Mouse (Mus musculus) heart, postnatal 14 days (tissue): ENCODE measurements at regions not wholly inside any gene's neighbourhood (a gene's known extent, or its start where the extent isn't known, plus 50 kb on each side); places are given as distances from the start of the nearest gene placed in this dataset.
"Not testable (repeated sequence)": the region's sequence is repeated elsewhere in the genome, so short reads cannot be mapped to it uniquely, and the experiment has no call there.

Source experiments
- DNase-seq, 2 experiments: peaks; one replicate each; pipeline ENCODE4 v3.0.0; 2021 to 2022
- intact Hi-C: fragments of 180-260 bp; cut with DNase I; formaldehyde crosslinking; loops from one replicate; pipeline ENCODE4 v1.15.1; 2025

DNA sequence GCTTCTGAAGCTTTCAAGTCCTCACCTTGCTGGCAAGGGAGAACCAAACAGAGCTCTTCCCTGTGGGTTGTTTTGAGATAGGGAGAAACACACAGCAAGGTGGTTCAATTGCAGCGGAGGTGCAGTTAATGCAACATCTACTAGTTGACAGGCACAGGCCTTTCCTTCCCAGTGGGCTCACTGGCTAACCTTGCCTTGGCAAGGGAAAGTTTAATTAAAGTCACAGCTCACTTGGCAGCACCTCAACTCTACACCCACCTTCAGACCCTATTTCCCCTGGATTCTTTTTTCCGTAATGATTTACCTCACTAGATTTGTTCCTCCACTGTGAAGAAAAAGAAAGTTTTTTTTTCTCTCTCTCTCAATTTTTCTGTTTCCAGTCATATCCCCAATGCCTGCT, 314.5 kb downstream of the Tlr4 start:
- intact Hi-C loops: no loop called here

GRCm38 (mm10) chr4:67148521-67148920, 321.1 kb downstream of the Tlr4 start:
- DNase-seq: no peak
- intact Hi-C loops: no loop called here

More for the DNA sequence above, 314.5 kb downstream of the Tlr4 start:
- no peak for DNase-seq

DNA sequence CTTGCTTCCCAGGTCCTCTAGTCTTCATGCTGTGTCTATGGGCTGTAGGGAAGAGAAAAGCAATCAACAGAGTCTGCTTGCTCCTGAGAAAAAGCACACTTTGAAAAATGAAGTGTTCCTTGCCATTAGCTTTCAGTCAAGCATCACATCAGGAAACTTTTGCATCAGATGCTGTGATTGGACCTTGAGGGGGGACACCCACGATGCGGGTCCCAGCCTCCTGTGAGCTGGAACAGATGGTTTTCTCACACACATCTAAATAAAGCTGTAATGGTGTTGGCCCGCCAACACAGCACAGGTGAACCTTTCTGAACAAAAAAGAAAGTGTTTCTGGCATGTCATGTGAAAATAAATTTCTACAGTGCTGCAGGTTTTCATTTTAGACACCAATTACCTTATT, 335.3 kb downstream of the Tlr4 start:
- intact Hi-C loops: no loop called here
- no peak for DNase-seq

DNA sequence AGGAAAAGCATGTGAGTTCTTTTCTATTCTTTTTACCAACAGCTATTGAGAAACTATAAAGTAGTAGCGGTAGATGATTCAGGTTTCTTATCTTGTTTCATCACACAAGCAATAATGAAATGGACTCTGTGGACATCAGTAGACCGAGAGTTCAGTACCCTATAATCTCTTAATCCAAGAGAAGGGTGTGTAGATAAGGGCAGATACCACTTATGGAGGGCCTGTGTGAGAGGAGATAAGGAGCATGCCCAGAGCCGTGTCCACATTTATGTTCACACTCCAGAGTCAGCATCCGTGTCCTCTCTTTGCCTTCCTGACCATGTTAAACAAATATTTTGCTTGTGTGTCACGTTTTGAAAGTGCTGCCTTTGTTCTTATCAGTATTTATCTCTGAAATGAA, 340.3 kb downstream of the Tlr4 start:
- no peak for DNase-seq
- intact Hi-C loops: no loop called here

GRCm38 (mm10) chr4:67187725-67188510, 360.5 kb downstream of the Tlr4 start:
- DNase-seq: no peak
- intact Hi-C loops: no loop called here

DNA sequence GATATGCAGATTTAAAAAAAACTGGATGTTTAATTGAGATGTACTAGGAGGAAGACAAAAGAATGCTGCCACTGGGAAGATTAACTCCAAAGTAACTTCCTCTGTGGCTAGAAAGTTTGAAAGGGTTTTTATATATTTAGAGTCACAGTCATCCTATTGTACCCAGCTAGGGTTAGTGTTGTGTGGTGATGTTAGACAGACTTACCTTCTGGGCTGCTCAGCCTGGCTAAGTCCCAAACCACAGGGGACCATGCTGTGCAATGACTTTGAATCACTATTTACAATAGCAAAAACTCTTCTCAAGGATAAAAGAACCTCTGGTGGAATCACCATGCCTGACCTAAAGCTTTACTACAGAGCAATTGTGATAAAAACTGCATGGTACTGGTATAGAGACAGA, 363.2 kb downstream of the Tlr4 start:
- no peak for DNase-seq
- intact Hi-C loops: no loop called here

DNA sequence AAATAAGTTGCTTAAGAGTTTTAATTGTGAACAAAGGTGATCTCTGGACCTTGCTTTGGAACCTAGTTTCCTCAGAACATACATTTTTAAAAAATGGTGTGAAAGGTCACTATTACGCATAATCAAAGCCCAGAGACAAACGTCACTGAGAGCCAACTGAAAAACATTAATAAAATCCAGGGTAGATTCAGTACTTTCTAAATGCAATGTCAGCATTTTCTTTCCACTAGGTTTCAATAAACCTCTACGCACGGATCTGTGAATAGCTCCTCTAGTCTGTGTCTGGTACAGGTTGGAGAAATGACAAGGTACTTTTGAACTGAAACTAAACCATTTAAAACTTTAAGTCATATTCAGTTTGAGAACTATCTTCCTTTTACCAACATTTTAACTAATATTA, 367.0 kb downstream of the Tlr4 start:
- no peak for DNase-seq
- intact Hi-C loops: no loop called here

DNA sequence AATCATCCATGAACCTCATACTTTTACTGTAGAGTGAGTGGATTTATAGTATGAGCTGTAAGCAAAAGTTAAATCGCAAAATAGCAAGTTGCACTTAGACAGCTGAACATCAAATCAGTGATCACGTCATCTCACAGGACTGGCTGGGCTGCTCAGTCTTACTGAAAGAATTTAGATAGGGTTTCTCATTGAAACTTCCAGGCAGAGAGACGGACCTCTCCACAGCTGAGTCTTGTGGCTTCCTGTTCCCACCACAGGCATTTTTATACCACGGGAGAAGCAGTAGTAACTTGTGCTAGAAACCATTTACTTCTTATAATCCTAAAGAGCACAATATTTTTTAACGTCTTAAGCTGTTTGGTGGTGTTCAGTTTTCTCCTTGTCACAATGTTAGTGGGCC, 369.5 kb downstream of the Tlr4 start:
- DNase-seq: no peak
- intact Hi-C loops: no loop called here

DNA sequence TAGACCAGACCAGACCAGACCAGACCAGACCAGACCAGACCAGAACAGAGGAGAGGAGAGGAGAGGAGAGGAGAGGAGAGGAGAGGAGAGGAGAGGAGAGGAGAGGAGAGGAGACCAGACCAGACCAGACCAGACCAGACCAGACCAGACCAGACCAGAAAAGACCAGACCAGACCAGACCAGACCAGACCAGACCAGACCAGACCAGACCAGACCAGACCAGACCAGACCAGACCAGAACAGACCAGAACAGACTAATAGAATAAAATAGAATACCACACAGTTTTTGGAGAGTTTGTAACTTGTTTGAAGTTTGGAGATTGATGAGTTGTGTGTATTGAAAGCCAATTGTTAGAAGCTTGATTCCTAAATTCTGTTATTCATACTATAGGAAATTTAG, 381.0 kb downstream of the Tlr4 start:
- peak; percentile 37 to 41 for DNase-seq
- intact Hi-C loops: not testable (repeated sequence)

DNA sequence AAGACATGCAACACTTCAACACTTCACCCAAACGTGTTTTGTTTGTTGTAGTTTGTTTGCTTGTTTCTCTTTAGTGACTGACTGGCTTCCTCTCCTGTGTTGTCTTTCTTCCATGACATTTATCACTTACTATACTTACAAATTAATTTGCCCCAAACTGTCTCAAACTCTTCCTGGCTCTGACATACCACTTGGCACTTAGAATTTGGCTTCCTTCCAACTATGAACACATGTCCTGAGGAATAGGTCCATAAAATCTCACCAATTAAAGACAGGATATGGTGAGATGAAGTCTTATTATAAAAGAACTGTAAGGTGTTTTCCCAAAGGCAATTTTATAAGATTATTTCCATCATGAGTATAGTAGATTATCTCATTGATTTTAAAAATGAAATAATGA, 386.0 kb downstream of the Tlr4 start:
- no peak for DNase-seq
- intact Hi-C loops: no loop called here

DNA sequence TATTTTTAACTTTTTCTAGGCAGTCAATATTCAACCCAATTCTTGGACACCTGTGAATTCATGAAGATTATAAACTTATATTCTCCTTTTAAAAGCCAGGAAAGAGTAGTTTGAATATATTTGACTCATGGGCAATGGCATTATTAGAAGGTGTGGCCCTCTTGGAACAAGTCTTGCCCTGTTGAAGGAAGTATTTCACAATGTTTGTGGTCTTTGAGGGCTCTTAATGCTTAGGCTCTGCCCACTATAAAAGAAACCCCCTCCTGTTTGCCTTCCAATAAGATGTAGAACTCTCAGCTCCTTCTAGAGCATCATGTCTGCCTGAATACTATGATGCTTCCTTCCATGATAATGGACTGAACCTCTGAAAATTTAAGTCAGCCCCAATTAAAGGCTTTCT, 397.1 kb downstream of the Tlr4 start:
- intact Hi-C loops: no loop called here

DNA sequence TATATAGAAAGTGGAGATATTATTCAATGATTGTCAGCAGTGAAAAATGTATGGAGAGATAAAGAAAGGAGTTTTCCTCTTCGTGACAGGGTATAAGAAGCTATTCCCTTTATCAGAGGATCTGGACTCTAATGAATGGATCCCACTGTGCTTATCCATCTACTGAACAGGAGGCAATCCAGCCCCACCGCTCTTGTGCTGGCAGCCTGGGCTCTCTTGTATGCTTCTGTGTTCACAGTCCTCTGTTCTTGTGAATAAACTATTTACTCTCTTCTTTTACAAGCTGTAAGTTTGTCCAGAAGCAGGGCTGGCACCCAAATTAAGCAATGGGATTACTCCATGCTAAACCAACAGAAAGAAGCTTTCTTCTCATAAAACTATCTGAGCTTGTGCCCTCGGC, 401.8 kb downstream of the Tlr4 start:
- intact Hi-C loops: no loop called here

More for the DNA sequence above, 397.1 kb downstream of the Tlr4 start:
- DNase-seq: no peak

DNA sequence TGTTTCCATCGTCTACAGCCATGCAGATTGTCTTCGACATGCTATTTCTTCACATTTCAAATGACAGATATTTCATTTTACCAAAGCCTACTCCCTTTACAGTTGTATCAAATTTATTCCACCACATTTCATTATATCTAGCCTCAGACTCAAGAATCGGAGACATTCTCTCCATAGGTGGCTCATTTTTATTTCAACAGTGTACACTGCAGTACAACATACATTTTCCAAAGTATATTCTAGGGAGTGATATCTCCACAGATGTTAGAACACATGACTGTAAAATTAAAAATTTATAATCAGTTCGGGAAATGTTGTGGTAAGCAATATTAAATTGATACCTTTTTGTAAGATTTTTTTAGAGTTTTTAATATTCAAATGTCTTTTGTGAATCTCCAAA, 446.2 kb downstream of the Tlr4 start:
- DNase-seq: no peak
- intact Hi-C loops: no loop called here

More for the DNA sequence above, 401.8 kb downstream of the Tlr4 start:
- no peak for DNase-seq

GRCm38 (mm10) chr4:67301020-67301419, 473.6 kb downstream of the Tlr4 start:
- intact Hi-C loops: no loop called here
- DNase-seq: no peak

DNA sequence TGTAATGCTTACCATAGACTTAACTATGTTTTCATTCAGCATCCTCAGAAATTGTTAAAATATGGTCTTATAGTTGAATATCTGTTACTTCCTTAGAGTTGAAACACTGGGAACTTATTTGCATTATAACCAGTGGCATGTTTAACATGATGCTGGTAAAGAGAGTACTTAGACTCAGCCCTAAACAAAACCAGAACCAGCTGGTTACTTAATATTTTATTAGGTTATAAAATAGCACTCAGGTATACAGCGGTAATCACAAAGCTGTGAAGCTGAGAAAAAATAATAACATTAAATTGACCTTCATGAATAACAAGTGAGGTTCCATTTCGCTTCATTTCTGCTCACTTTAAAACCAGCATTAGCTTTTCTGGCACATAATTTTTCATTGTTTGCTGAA, 474.4 kb downstream of the Tlr4 start:
- intact Hi-C loops: no loop called here
- DNase-seq: no peak

GRCm38 (mm10) chr4:67320098-67320497, 492.7 kb downstream of the Tlr4 start:
- DNase-seq, intact Hi-C loops: not testable (repeated sequence)
